Mouse (Mus musculus): ENCODE results near the gene Dock9. TPM values are rescaled to one million over a fixed set of nuclear protein-coding genes. Genes with fewer than 3 reads are reported as not detected.

Gene Dock9
- polyA plus RNA-seq, 1 experiment from 2014 or later: 6.6 TPM

DNA sequence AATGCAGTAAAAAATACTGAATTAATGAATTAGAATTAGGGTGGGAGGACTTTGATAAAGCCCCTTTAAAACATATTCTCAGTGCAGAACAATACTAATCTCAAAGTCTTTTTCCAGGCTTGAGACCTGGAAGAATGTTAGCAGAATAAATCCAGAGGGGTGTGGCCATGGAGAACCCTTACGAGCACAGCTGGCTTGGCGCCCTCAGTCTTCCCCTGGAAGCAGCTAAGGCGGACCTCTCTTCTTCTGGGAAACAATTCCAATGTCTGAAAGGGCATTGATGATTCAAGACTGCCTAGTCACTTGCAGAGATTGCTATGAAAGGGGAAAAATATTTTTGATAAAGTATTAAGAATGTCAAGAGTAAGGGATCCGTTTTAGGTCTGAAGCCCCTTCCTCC is 9.2 kb upstream of the Dock9 start:
- no peak overlapping the region for H3K4me3 ChIP-seq
- WGBS: 73% methylated on average over 4 of the region's 4 CpGs
- H3K27me3 ChIP-seq (ENCODE audit: insufficient read depth, poor library complexity, severe bottlenecking): no peaks in the 10 kb centered on the region

DNA sequence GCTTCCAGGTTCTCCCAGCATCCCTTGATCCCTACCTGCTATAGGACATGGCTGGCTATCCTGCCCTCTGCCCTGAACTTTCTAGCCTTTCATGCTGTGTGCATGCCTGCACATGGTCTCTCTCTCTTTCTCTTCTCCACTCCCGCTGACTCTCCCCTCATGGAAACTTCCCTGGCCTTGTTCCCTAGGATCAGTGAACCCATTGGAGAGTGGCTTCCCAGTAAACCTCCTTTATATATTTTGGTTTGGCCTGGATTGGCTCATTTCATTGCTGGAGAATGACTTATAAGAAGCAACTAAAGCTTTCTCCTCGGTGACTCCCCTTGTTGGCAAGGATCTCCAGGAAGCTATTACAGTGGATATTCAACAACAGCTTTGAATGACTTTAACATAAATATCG is 8.7 kb upstream of the Dock9 start:
- no peaks in the 10 kb centered on the region for H3K36me3 ChIP-seq
- no peaks in the 10 kb centered on the region for H3K4me1 ChIP-seq
- no peaks in the 10 kb centered on the region for H3K27me3 ChIP-seq (ENCODE audit: insufficient read depth, poor library complexity, severe bottlenecking)
- H3K27ac ChIP-seq: no peak overlapping the region
- no peak overlapping the region for H3K4me3 ChIP-seq
- H3K9me3 ChIP-seq: peaks cover 8% of the 10 kb centered on the region
- WGBS: 70% methylated on average over 3 of the region's 3 CpGs
- DNase-seq (ENCODE audit: low spot score): peak; percentile 41

More for the DNA sequence above, 9.2 kb upstream of the Dock9 start:
- no peaks in the 10 kb centered on the region for H3K36me3 ChIP-seq
- H3K9me3 ChIP-seq: peaks cover 8% of the 10 kb centered on the region
- H3K4me1 ChIP-seq: no peaks in the 10 kb centered on the region
- no peak overlapping the region for H3K27ac ChIP-seq
- no peak for DNase-seq (ENCODE audit: low spot score)

DNA sequence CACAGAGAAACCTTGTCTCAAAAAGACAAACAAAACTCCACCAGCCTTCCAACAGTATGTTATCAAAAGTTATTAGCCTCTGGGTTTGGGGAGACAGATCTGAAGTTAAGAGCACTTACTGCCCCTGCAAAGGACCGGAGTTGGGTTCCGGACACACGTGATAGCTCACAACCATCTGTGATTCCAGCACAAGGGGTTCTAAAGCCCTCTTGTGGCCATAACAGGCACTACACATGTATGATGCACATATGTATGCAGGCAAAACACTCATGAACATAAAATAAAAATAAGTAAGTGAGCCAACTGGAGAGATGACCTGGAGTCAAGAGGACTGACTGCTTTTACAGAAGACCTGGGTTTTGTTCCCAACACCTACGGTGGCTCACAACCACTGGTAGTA is 6.8 kb upstream of the Dock9 start:
- H3K27ac ChIP-seq: no peak overlapping the region
- DNase-seq (ENCODE audit: low spot score): no peak
- H3K27me3 ChIP-seq (ENCODE audit: insufficient read depth, poor library complexity, severe bottlenecking): no peaks in the 10 kb centered on the region
- 77% methylated on average over 4 of the region's 4 CpGs for WGBS
- H3K36me3 ChIP-seq: no peaks in the 10 kb centered on the region
- no peaks in the 10 kb centered on the region for H3K4me1 ChIP-seq
- H3K4me3 ChIP-seq: no peak overlapping the region
- H3K9me3 ChIP-seq: no peaks in the 10 kb centered on the region

DNA sequence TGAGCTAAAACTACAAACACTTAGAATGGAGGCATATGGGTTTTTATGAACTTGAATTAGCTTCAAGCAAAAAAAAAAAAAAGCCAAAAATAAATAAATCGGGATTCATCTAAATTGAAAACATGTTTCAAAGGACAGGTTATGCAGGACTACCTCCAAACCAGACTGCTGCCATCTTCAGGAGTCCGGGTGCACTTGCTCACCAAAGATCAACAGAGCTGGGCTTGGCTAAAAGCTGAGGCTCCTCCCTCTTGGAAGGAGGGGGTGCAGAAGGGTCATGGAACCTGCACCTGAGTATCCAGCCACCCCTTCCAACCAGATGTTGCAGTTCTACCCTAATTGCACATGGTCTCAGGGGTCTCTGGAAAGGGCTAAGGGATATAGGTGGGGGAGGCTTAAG is 3.3 kb upstream of the Dock9 start:
- Histone ChIP-seq H3K9me3 (no peaks in the 10 kb centered on the region), H3K36me3 (no peaks in the 10 kb centered on the region), H3K4me1 (peaks cover 11% of the 10 kb centered on the region), H3K27me3 (ENCODE audit: insufficient read depth, poor library complexity, severe bottlenecking) (peaks cover 7% of the 10 kb centered on the region; the same call in 1 of the 2 replicates), H3K27ac (no peak overlapping the region), H3K4me3 (no peak overlapping the region)
- 18% methylated on average over 2 of the region's 2 CpGs for WGBS
- DNase-seq (ENCODE audit: low spot score): no peak

DNA sequence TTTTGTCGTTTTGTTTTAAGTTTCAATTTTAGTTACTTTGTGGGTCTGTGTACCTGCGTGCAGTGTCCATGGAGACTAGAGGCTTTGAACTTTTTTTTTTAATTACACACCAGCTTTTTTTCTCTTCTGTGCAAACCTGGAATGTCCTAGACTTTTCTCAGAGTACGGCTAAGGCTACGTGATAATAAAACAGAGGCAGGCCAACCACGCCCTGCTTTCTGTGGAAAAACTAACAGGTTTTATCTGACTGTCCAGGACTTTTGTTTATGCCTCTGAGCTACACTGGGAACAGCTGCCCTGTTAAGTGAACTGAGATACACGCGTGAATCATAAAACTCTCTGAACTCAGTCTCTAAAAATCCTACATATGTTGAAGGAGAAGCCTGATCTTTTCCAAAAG is 1.5 kb upstream of the Dock9 start:
- no peak overlapping the region for H3K4me3 ChIP-seq
- H3K36me3 ChIP-seq: no peaks in the 10 kb centered on the region
- peaks cover 11% of the 10 kb centered on the region for H3K4me1 ChIP-seq
- H3K9me3 ChIP-seq: no peaks in the 10 kb centered on the region
- 57% methylated on average over 7 of the region's 7 CpGs for WGBS
- no peak for DNase-seq (ENCODE audit: low spot score)
- H3K27me3 ChIP-seq (ENCODE audit: insufficient read depth, poor library complexity, severe bottlenecking): peaks cover 16% of the 10 kb centered on the region; the same call in 1 of the 2 replicates
- H3K27ac ChIP-seq: 0 out of 2 replicates have a peak overlapping the region, but pooled peaks have one; percentile 89

DNA sequence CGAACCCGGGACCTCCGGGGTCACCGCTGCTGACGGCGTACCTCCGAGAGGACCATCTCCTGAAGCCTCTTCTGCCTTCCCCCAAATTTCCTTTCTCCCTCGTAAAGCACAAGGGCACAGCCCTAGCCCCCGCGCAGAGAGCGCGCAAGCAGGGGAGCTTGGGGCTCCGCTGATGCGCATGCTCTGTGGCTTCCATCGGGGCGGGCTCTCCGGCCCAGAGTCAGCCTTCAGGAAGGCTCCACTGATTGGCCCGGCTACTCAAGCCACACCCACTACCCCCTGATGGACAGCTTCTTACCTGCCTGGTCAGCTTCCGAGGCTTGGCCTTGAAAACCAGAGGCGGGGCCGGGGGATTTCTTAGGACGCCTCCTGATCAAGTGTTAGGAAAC is 768 bp upstream of the Dock9 start:
- H3K9me3 ChIP-seq: no peaks in the 10 kb centered on the region
- H3K27me3 ChIP-seq (ENCODE audit: insufficient read depth, poor library complexity, severe bottlenecking): peaks cover 16% of the 10 kb centered on the region; the same call in 1 of the 2 replicates
- no peaks in the 10 kb centered on the region for H3K36me3 ChIP-seq
- WGBS: under 1% methylated on average over 22 of the region's 22 CpGs
- peaks cover 15% of the 10 kb centered on the region for H3K4me1 ChIP-seq
- peak overlapping the region; percentile 83 for H3K4me3 ChIP-seq
- peak overlapping the region; percentile 89 for H3K27ac ChIP-seq
- DNase-seq (ENCODE audit: low spot score): peak; percentile 97

DNA sequence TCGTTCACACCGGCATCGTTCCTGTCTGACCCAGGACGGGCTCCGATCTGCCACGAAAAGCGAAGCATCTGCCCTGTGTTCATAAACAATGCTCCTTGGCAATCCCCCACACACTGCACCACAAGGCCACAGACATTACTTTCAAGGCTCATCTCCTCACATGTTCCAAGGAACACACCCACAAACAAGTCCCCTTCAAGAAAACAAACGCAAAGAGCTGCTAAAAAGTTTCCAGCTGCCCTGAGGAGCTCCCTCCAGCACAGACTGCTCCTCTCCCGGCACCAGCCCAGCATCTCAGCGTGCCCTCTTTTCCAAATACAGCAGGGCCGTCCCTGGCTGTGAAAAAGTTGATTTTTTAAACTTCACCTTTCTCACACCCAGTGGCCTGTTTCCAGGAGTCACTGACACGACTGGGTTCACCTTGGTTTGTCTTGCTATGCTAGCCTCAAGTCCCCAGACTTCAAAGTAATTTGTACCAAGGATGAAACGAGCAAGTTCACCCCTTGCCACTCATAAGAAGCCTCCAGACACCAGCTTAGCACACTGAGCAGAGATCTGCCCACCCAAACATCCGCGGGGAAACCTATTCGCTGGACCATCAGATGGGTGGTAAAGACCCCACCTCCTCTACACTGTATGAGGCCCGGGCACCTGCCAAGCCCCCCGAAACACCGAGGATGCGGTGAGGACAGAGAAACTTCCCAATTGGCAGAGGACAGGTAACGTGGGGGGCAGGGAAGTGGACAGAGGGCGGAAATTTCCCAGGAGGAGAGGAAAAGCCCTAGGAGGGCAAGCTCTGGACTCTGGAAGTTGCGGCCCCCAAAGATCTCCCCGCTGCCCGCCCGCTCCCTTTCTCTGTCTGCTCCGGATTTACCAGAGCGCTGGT is 823 bp downstream of the Dock9 start:
- H3K27me3 ChIP-seq (ENCODE audit: insufficient read depth, poor library complexity, severe bottlenecking): peaks cover 16% of the 10 kb centered on the region; the same call in 1 of the 2 replicates
- 12% methylated on average over 27 of the region's 28 CpGs for WGBS
- H3K36me3 ChIP-seq: no peaks in the 10 kb centered on the region
- peak overlapping the region; percentile 89 for H3K27ac ChIP-seq
- H3K4me3 ChIP-seq: peak overlapping the region; percentile 83
- peak; percentile 77 for DNase-seq (ENCODE audit: low spot score)
- peaks cover 20% of the 10 kb centered on the region for H3K4me1 ChIP-seq
- H3K9me3 ChIP-seq: no peaks in the 10 kb centered on the region

DNA sequence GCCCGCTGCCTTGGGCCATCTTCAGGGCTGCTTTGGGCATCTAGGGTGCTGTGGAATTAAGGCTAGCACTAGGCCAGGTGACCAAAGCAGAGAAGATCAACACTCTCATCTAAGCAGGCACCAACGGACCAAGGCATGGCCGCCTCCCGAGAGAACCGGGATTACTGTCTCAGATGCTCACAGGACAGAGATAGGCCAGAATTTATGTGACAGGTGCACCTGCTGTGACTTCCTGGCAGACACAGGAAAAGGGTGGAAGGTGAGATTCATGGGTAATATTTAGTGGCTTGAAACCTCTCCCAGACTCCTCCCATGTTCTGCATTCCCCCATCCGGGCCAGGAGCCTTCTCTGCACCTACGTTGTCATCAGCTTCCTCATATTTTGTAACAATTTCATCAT is 2.1 kb downstream of the Dock9 start:
- peaks cover 21% of the 10 kb centered on the region for H3K4me1 ChIP-seq
- DNase-seq (ENCODE audit: low spot score): peak; percentile 60
- peaks cover 16% of the 10 kb centered on the region; the same call in 1 of the 2 replicates for H3K27me3 ChIP-seq (ENCODE audit: insufficient read depth, poor library complexity, severe bottlenecking)
- no peaks in the 10 kb centered on the region for H3K36me3 ChIP-seq
- 77% methylated on average over 7 of the region's 7 CpGs for WGBS
- H3K4me3 ChIP-seq: no peak overlapping the region
- H3K27ac ChIP-seq: no peak overlapping the region
- no peaks in the 10 kb centered on the region for H3K9me3 ChIP-seq

DNA sequence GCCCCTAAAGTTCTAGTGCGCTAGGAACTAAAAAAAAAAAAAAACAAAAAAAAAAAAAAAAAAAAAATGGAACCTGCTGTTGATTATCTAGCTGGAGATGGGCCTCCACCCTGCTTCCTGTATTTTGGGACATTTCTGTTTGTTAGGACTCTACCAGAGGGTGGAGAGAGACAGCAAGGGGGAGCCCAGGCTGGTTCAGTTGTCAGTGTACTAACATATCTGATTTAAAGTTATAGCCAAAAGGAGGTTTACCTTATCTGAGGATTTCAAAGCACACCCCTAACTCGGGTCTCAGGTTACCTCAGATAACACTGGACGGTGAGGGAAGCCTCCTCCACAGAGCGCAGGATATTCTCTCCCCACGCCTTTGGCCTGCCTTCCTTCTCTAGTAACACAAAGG is 4.0 kb downstream of the Dock9 start:
- Histone ChIP-seq H3K36me3 (no peaks in the 10 kb centered on the region), H3K9me3 (no peaks in the 10 kb centered on the region), H3K27ac (no peak overlapping the region), H3K4me1 (peaks cover 21% of the 10 kb centered on the region), H3K27me3 (ENCODE audit: insufficient read depth, poor library complexity, severe bottlenecking) (peaks cover 16% of the 10 kb centered on the region; the same call in 1 of the 2 replicates), H3K4me3 (no peak overlapping the region)
- 30% methylated on average over 5 of the region's 5 CpGs for WGBS
- DNase-seq (ENCODE audit: low spot score): no peak

DNA sequence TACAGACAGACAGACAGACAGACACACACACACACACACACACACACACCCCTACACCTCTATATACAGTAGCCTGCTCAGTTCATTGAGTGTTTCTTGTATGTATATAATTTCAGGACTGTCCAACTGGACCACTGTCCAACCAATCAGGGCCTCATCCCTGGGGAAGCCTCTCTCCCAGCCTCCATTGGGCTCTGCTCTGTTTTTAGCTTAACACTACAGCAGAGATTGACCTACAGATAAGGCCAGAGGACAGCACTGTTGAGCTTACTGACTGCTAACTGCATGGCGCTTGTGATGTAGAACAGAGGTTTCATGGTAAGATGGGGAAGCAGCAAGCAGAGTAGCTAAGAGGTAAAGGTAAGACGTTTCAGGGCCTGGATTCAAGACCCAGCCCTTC is 5.7 kb downstream of the Dock9 start:
- Histone ChIP-seq H3K27me3 (ENCODE audit: insufficient read depth, poor library complexity, severe bottlenecking) (peaks cover 16% of the 10 kb centered on the region; the same call in 1 of the 2 replicates), H3K4me3 (no peak overlapping the region), H3K9me3 (no peaks in the 10 kb centered on the region), H3K4me1 (peaks cover 17% of the 10 kb centered on the region), H3K36me3 (no peaks in the 10 kb centered on the region), H3K27ac (no peak overlapping the region)
- 49% methylated on average over 2 of the region's 2 CpGs for WGBS
- no peak for DNase-seq (ENCODE audit: low spot score)

DNA sequence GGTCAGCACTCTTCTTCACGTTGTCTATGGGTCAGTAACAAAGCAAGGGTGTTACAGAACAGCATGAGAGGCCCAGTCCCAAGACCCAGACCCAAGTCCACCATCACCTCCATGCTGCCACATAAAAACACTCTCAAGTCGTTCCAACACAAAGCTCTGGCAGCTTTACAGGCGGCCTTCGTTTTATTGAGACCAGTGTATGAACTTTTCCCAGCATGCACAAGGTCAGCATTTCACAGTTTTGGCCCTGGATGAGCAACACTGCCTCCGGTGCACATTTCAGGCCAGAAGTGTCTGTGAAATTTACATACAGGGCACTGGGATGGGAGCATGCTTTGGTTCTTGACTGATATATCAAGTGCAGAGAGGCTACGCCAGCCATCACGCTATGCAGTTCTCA is 6.5 kb downstream of the Dock9 start:
- H3K4me1 ChIP-seq: peaks cover 14% of the 10 kb centered on the region
- DNase-seq (ENCODE audit: low spot score): peak; percentile 66
- no peak overlapping the region for H3K27ac ChIP-seq
- WGBS: 86% methylated on average over 7 of the region's 7 CpGs
- no peaks in the 10 kb centered on the region for H3K36me3 ChIP-seq
- H3K9me3 ChIP-seq: no peaks in the 10 kb centered on the region
- peaks cover 10% of the 10 kb centered on the region; the same call in 1 of the 2 replicates for H3K27me3 ChIP-seq (ENCODE audit: insufficient read depth, poor library complexity, severe bottlenecking)
- H3K4me3 ChIP-seq: no peak overlapping the region

DNA sequence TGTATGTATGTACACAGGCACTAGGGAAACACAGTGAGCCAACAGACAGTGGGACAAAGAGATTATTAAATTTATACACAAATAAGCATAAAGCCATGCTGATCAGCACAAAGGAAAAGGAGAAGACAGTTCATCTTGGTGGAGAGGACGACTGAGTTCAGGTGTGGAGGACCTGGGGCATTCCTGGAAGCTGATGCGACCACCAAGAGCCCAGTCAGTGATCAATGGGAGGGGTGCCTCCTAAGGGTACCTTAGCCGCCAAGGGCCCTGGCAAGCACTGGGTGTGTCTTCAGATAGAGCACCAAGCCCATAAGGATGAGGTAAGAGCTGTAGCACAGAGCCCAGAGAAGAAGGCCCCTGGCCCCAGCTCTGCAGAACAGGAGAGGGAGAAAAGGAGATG is 8.4 kb downstream of the Dock9 start:
- Histone ChIP-seq H3K4me1 (peaks cover 17% of the 10 kb centered on the region), H3K27me3 (ENCODE audit: insufficient read depth, poor library complexity, severe bottlenecking) (no peaks in the 10 kb centered on the region), H3K4me3 (no peak overlapping the region), H3K36me3 (no peaks in the 10 kb centered on the region), H3K27ac (no peak overlapping the region), H3K9me3 (no peaks in the 10 kb centered on the region)
- WGBS: 75% methylated on average over 3 of the region's 3 CpGs
- DNase-seq (ENCODE audit: low spot score): peak; percentile 56

DNA sequence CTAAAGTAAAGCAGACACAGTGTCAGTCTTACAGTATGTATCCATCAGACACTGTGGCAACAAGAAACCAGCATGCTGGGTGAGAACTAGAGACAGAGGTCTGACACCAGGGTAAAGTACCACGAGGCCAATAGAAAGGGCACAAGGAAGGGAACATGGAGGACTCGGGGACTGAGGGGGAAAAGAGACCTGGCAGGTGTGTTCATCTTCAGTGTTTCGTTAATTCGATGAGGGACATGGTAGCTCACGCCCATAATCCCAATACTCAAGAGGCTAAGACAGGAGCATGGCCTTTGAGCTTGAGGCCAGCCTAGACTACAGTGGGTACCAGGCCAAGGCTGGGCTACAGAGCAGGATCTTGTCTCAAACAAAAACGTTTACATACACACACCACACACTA is 9.2 kb downstream of the Dock9 start:
- 84% methylated on average over 6 of the region's 6 CpGs for WGBS
- H3K4me3 ChIP-seq: no peak overlapping the region
- peaks cover 18% of the 10 kb centered on the region for H3K4me1 ChIP-seq
- DNase-seq (ENCODE audit: low spot score): peak; percentile 54
- no peaks in the 10 kb centered on the region for H3K9me3 ChIP-seq
- H3K27me3 ChIP-seq (ENCODE audit: insufficient read depth, poor library complexity, severe bottlenecking): no peaks in the 10 kb centered on the region
- H3K36me3 ChIP-seq: no peaks in the 10 kb centered on the region
- no peak overlapping the region for H3K27ac ChIP-seq

All from heart, embryonic 10.5 days (tissue).